Mouse (Mus musculus) left cerebral cortex, postnatal 36 days (tissue): ENCODE results near the gene Tbc1d16. TPM values are rescaled to one million over a fixed set of nuclear protein-coding genes. Genes with fewer than 3 reads are reported as not detected.

ENCODE experiments used
- DNase-seq, 2 experiments: peaks; one replicate each; pipeline ENCODE4 v3.0.0; 2021 to 2022; ENCODE audit warnings: low spot score in 2 of 2, mixed read lengths in 1 of 2
- intact Hi-C: fragments of 180-260 bp; cut with DNase I; formaldehyde crosslinking; loops from one replicate; pipeline ENCODE4 v1.15.1; 2025
- total RNA-seq, 2 experiments: library from RNA; stranded (reverse); gene quantifications; 2 replicates each; pipeline ENCODE4 v1.2.3; 2021

Tbc1d16 gene
- total RNA-seq, 2 experiments from 2014 or later, result 30.5 to 36.2 TPM

- no peak for DNase-seq
- intact Hi-C loops, result loop anchor here (5.0 kb wide), 2 partner anchors 99 to 134 kb away; partner anchors contain the start of gene Cbx4
Observed at GRCm38 (mm10) chr11:119186381-119186780, 41.9 kb downstream of the Tbc1d16 start.

- DNase-seq, result no peak
- intact Hi-C loops, result no loop called here
Observed at GRCm38 (mm10) chr11:119183684-119184310, 44.5 kb downstream of the Tbc1d16 start.

- no peak for DNase-seq
- intact Hi-C loops, result no loop called here
Observed at GRCm38 (mm10) chr11:119181861-119182395, 46.4 kb downstream of the Tbc1d16 start.

- intact Hi-C loops, result no loop called here
- DNase-seq, result no peak
Observed at GRCm38 (mm10) chr11:119180824-119181582, 47.3 kb downstream of the Tbc1d16 start.

- intact Hi-C loops, result no loop called here
- DNase-seq, result no peak
Observed at GRCm38 (mm10) chr11:119178317-119178716, 50.0 kb downstream of the Tbc1d16 start.

- intact Hi-C loops, result no loop called here
- DNase-seq, result no peak
Observed at GRCm38 (mm10) chr11:119176389-119177179, 51.7 kb downstream of the Tbc1d16 start.

- DNase-seq, result no peak
- intact Hi-C loops, result no loop called here
Observed at GRCm38 (mm10) chr11:119171588-119171987, 56.7 kb downstream of the Tbc1d16 start.

- intact Hi-C loops, result no loop called here
Observed at GRCm38 (mm10) chr11:119168851-119169250, 59.4 kb downstream of the Tbc1d16 start.

GRCm38 (mm10) chr11:119165995-119166394 lies 62.3 kb downstream of the Tbc1d16 start:
- DNase-seq, result no peak
- intact Hi-C loops, result no loop called here

More at GRCm38 (mm10) chr11:119168851-119169250, 59.4 kb downstream of the Tbc1d16 start:
- DNase-seq, result no peak

GRCm38 (mm10) chr11:119164375-119164774 lies 63.9 kb downstream of the Tbc1d16 start:
- no peak for DNase-seq
- intact Hi-C loops, result no loop called here

GRCm38 (mm10) chr11:119163734-119163992 lies 64.6 kb downstream of the Tbc1d16 start:
- intact Hi-C loops, result no loop called here
- DNase-seq, result no peak

GRCm38 (mm10) chr11:119162959-119163733 lies 65.2 kb downstream of the Tbc1d16 start:
- DNase-seq, result no peak

GRCm38 (mm10) chr11:119161665-119162064 lies 66.6 kb downstream of the Tbc1d16 start:
- intact Hi-C loops, result no loop called here
- DNase-seq, result no peak

More at GRCm38 (mm10) chr11:119162959-119163733, 65.2 kb downstream of the Tbc1d16 start:
- intact Hi-C loops, result no loop called here

- intact Hi-C loops, result no loop called here
- no peak for DNase-seq
Observed at GRCm38 (mm10) chr11:119160050-119160449, 68.2 kb downstream of the Tbc1d16 start.

- DNase-seq, result no peak
- intact Hi-C loops, result no loop called here
Observed at GRCm38 (mm10) chr11:119159496-119159895, 68.8 kb downstream of the Tbc1d16 start.

- DNase-seq, result no peak
- intact Hi-C loops, result no loop called here
Observed at GRCm38 (mm10) chr11:119157377-119158189, 70.7 kb downstream of the Tbc1d16 start.

GRCm38 (mm10) chr11:119156481-119157254 lies 71.6 kb downstream of the Tbc1d16 start:
- intact Hi-C loops, result no loop called here

More at GRCm38 (mm10) chr11:119156481-119157254, 71.6 kb downstream of the Tbc1d16 start:
- DNase-seq, result no peak
